Mouse (Mus musculus) mesoderm, embryonic 11.5 days (tissue): Measurements from ENCODE around the gene Olfr1495.
"Not testable (repeated sequence)": the region's sequence is repeated elsewhere in the genome, so short reads cannot be mapped to it uniquely, and the experiment has no call there.

Experiments
- DNase-seq: peaks from one replicate; pipeline ENCODE4 v3.0.0-alpha.2; 2012; ENCODE audit warnings: low read depth, low spot score

Gene Olfr1495

GRCm38 (mm10) chr19:13764306-13764705, at the start of gene Olfr1495:
TSS of gene Olfr1495 (plus strand) at chr19:13764606.
- no peak for DNase-seq

DNA sequence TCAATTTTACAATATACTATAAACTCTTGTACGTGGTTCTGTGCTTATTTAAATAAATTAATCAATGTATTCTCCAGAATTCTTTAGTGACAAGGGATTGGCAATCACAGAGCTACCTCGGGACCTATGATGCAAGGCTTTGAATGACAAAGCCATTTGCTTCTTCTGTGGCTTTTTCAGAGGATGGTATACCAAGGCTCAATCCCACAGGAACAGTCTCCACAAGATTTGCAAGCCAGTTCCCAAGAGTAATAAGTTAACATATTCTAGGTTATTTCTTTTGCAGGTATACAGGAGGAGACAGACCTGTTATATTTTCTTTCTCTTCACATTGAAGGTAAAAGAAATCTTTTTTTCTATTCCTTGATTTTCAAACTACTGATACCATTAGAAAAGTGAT, 41.4 kb upstream of the Olfr1495 start, which contains the start of gene Olfr1493-ps1:
Gene Olfr1493-ps1 (plus strand): TSS at position 301 of the 400 bp plus-strand sequence.
- DNase-seq: no peak

GRCm38 (mm10) chr19:13739428-13739827, 25.0 kb upstream of the Olfr1495 start, which contains the start of gene Olfr1494:
TSS of gene Olfr1494 (plus strand) at chr19:13739728.
- DNase-seq: no peak

DNA sequence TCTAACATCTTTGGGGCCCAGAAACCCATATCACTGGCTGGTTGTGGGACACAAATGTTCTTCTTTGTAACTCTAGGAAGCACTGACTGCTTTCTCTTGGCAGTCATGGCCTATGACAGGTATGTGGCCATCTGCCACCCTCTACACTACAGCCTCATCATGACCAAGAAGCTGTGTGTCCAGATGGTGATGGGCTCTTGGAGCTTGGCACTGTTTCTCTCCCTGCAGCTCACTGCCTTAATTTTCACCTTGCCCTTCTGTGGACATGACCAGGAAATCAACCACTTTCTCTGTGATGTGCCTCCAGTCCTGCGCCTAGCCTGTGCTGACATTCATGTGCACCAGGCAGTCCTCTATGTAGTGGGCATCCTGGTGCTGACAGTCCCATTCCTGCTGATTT, 15.0 kb upstream of the Olfr1495 start:
- DNase-seq: no peak

DNA sequence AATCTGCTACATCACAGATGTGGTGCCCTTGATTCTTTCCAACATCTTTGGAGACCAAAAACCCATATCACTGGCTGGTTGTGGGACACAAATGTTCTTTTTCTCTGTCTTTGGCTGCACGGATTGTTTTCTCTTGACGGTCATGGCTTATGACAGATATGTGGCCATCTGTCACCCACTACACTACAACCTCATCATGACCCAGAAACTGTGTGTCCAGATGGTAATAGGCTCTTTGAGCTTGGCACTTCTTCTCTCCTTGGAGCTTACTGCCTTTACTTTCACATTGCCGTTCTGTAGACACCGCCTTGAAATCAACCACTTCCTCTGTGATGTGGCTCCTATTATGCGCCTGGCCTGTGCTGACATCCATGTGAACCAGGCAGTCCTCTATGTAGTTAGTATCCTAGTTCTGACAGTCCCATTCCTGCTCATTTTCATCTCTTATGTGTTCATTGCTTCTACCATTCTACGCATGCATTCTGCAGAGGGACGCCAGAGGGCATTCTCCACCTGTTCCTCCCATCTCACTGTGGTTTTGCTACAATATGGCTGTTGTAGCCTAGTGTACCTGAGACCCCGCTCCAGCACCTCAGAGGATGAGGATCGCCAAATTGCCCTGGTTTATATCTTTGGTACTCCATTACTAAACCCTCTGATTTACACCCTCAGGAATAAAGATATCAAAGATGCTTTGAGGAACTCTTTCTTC, 4.3 kb downstream of the Olfr1495 start:
- DNase-seq: no peak

DNA sequence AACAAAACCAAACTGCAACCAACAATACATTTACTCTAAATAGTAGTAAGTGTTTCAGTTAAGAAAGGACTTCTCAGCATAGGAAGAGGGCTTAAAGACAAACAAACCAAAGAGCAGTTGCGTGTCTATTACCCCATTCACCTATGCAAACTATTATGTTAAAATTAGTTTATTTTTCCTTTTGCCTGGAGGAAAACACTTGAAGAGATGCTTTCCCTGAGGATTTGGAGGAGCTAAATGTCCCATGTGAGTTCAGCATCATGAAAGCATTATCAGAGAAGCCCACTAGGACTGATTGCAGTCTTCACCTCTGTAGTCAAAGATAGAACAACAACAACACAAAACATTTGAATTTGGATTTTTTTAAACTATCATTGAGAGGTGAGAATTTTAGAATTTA, 13.2 kb downstream of the Olfr1495 start, which contains the start of gene Olfr1496:
Gene Olfr1496 (plus strand): TSS at position 301 of the 400 bp plus-strand sequence.
- no peak for DNase-seq

DNA sequence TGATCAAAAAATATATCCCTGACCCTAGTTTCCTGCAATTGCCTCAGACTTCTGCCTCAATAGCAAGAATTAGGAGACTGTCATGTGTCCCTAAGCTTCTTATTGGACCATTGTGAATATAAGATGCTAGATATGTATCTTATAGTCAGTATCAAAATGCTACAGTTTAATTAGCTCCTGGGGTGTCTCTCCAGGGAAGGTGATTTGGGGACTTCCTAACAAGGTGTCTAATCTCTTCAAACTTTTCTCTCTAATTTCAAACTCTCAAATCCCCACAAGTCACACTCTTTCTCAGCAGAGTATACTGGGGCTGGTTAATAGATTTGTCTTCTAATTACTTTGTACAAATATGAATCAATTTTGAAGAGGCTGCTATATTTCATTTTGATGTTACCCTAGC, 33.7 kb downstream of the Olfr1495 start, which contains the start of gene Olfr1497:
Gene Olfr1497 (minus strand): TSS at position 101 of the 400 bp plus-strand sequence.
- DNase-seq: no peak

- not testable (repeated sequence) for DNase-seq
Measured at GRCm38 (mm10) chr19:13805486-13805885, 41.1 kb downstream of the Olfr1495 start.

DNA sequence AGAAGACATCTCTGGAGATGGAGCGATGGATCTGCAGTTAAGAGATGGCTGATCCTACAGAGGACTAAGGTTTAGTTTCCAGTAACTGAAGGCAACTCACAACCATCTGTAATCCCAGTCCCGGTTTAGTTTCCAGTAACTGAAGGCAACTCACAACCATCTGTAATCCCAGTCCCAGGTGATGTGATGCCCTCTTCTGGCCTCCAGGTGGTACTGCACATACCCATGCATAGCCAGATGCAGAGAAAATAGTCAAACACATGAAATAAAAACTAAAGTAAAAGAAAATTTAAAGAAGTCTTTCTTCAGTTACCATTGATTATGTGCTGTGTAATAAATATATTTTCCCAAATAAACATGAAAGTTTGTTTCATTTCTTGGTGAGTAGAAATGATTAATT, 48.4 kb downstream of the Olfr1495 start:
- DNase-seq: no peak

DNA sequence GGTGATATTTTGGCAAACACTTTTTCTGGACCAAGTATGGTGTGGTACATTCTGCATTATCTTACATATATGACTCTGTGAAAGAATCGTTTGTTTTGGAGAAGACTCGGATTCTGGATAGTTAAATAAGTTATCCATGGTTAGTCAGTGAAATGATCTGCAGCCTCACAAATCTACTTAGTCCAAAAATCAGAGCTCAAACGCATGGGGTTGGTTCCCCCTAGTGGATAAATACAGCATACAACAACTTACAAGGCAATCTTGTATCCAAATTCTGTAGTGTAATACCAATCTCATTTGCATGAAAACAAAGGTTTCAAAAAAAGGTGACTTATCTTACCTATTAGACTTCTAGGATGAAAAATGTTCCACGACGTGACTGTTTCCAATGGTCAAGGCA, 54.4 kb downstream of the Olfr1495 start:
- peak; percentile 26 for DNase-seq

GRCm38 (mm10) chr19:13819347-13819746, 54.9 kb downstream of the Olfr1495 start, which contains the start of gene Olfr1499:
TSS of gene Olfr1499 (minus strand) at chr19:13819447.
- no peak for DNase-seq
